Mouse (Mus musculus) bone marrow macrophage, adult 2 months (primary cell): ENCODE results near the gene Myo10.
"Not testable (repeated sequence)": the region's sequence is repeated elsewhere in the genome, so short reads cannot be mapped to it uniquely, and the experiment has no call there.

Experiments used
- CTCF ChIP-seq: IDR thresholded peaks from 2 replicates; pipeline ENCODE4 v1.5.1; 2012; ENCODE audit warnings: low read depth, mild to moderate bottlenecking, low read length, moderate library complexity
- POLR2A ChIP-seq: IDR thresholded peaks from 2 replicates; pipeline ENCODE4 v1.6.1; 2012; ENCODE audit warnings: mild to moderate bottlenecking, low read depth, low read length, borderline replicate concordance

GRCm38 (mm10) chr15:25718104-25718503, 95.8 kb downstream of the Myo10 start:
- TF ChIP-seq POLR2A, CTCF: not testable (repeated sequence)
